ENCODE assay signal across 9 mouse cellular contexts in the genomic region with DNA sequence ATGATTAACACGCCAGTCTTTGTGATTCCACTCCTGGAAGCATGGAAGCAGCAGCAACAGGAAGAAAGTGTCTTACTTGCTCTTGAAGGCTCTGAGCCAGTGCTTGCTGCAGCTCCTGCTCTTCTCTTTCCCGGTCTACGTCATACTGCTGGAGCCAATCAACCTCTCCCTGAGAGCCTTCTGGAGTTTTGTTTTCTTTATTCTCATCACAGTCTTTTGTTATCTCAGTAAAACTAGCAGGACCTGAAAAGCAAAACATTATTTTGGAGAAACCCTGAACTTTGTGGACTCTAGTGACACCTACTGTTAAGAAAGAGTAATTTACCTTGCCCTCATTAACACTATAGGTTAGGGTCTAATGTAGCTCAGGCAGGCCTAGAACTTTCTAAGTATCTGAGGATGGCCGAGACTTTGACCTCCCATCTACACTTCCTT. TPM values are rescaled to one million over a fixed set of nuclear protein-coding genes. Genes with fewer than 3 reads are reported as not detected.
DNase-seq lines count a peak whose midpoint lies in the region; ATAC-seq lines count a peak whose summit lies in the region.
"Had no signal": no experiment of that assay in that cellular context is flagged by ENCODE, and none has a peak within 500 bp of the region (broad histone marks: within the 10 kb centered on the region; RNA-seq: fewer than 3 reads in every experiment).

No protein-coding gene starts in this region.

- H3K36me3 ChIP-seq in kidney, embryonic 15.5 days = peaks cover 85% of the 10 kb centered on the region

- 40% methylated on average over 4 of the region's 4 CpGs for WGBS in kidney, embryonic 15.5 days

- ATAC-seq in granulocyte monocyte progenitor cell, adult 5-6 weeks (replicated peaks; ENCODE audit: poor library complexity, severe bottlenecking) = peak; percentile 79
- ATAC-seq in kidney, embryonic 15.5 days (replicated peaks; ENCODE audit: low FRiP score) = peak; percentile 64

- H3K27me3 ChIP-seq in kidney, embryonic 15.5 days = no peaks in the 10 kb centered on the region
- H3K27me3 ChIP-seq: limb, embryonic 15.5 days had no signal

- no peak overlapping the region for H3K4me2 ChIP-seq in kidney, embryonic 15.5 days
- H3K4me2 ChIP-seq: limb, embryonic 15.5 days had no signal

- peak; percentile 5 for DNase-seq in cerebellum, adult 11 months
- no peak for DNase-seq in cerebellum, adult 11-12 months
- DNase-seq in ovary, adult 18-20 months (ENCODE audit: low spot score) = peak; percentile 62
- DNase-seq in ovary, postnatal 14 days (ENCODE audit: low spot score) = no peak
- peak; percentile 78 for DNase-seq in retina, postnatal 1 day
- no peak for DNase-seq in spleen, adult 12 weeks (ENCODE audit: low spot score)

- H3K27ac ChIP-seq in kidney, embryonic 15.5 days = peak overlapping the region; percentile 68
- H3K27ac ChIP-seq: limb, embryonic 15.5 days had no signal

- H3K9me3 ChIP-seq in kidney, embryonic 15.5 days (replicated peaks) = no peaks in the 10 kb centered on the region
- H3K9me3 ChIP-seq: limb, embryonic 15.5 days had no signal

- no peak overlapping the region for H3K4me3 ChIP-seq in kidney, embryonic 15.5 days (replicated peaks)
- H3K4me3 ChIP-seq: limb, embryonic 15.5 days had no signal

- H3K4me1 ChIP-seq in kidney, embryonic 15.5 days = peaks cover 2% of the 10 kb centered on the region; the same call in 1 of the 2 replicates
- H3K4me1 ChIP-seq: limb, embryonic 15.5 days had no signal

- H3K9ac ChIP-seq in kidney, embryonic 15.5 days = no peak overlapping the region
- H3K9ac ChIP-seq: limb, embryonic 15.5 days had no signal

RNA-seq across cellular contexts. Expression of a gene that starts 43.5 kb away (rescaled TPM):
- 0.09 TPM in 1 of 2 replicates, not detected in the other for total RNA-seq in granulocyte monocyte progenitor cell, adult 5-6 weeks (2014; fragmentation: Nextera tagmentation)
- total RNA-seq in granulocyte monocyte progenitor cell, adult 5-6 weeks (2017) = not detected in 2 replicates
- 11.5 and 12.3 TPM in 2 replicates for polyA plus RNA-seq in kidney, embryonic 15.5 days (2015; fragmentation: Nextera tagmentation; extraction: Ambion mirVana)

RNA-seq across cellular contexts. Expression of a gene that starts 53.2 kb away (rescaled TPM):
- 58.2 and 66.7 TPM in 2 replicates for total RNA-seq in granulocyte monocyte progenitor cell, adult 5-6 weeks (2014; fragmentation: Nextera tagmentation)
- total RNA-seq in granulocyte monocyte progenitor cell, adult 5-6 weeks (2017) = 62.5 and 76.6 TPM in 2 replicates
- polyA plus RNA-seq in kidney, embryonic 15.5 days (2015; fragmentation: Nextera tagmentation; extraction: Ambion mirVana) = 71.9 and 72.3 TPM in 2 replicates

Comparison
In these comparisons a context has a peak if more than half of its experiments do, and no peak if none do; other contexts are left out.
1. DNase-seq: peak in cerebellum, adult 11 months (single experiment), ovary, adult 18-20 months (single experiment) and retina, postnatal 1 day (single experiment); none in cerebellum, adult 11-12 months (single experiment), ovary, postnatal 14 days (single experiment) and spleen, adult 12 weeks (single experiment).